Mouse (Mus musculus) limb, embryonic 15.5 days (tissue): Measurements from ENCODE around the gene Gipr. TPM values are rescaled to one million over a fixed set of nuclear protein-coding genes. Genes with fewer than 3 reads are reported as not detected.

Source experiments
- ATAC-seq: fragments of 200-750 bp; cut with Nextera tagmentation; 2 replicates; pipeline ENCODE4 v1.8.0; 2017; ENCODE audit warnings: low read depth, moderate TSS enrichment; ENCODE audit not compliant: insufficient number of reproducible peaks, low FRiP score, low TSS enrichment
- H3K27ac ChIP-seq: fragments of 300-500 bp; sonication (generic); 2 replicates; pipeline ENCODE4 v1.5.1; 2015; ENCODE audit warnings: moderate library complexity, mild to moderate bottlenecking, inconsistent platforms
- H3K27me3 ChIP-seq: fragments of 300-500 bp; sonication (generic); 2 replicates; pipeline ENCODE4 v1.6.1; 2015; ENCODE audit warnings: inconsistent platforms
- H3K36me3 ChIP-seq: fragments of 300-500 bp; sonication (generic); 2 replicates; pipeline ENCODE4 v1.6.1; 2015; ENCODE audit warnings: inconsistent platforms
- H3K4me1 ChIP-seq: fragments of 300-500 bp; sonication (generic); 2 replicates; pipeline ENCODE4 v1.6.1; 2015; ENCODE audit warnings: inconsistent platforms
- H3K4me2 ChIP-seq: fragments of 300-500 bp; sonication (generic); 2 replicates; pipeline ENCODE4 v1.6.1; 2015; ENCODE audit warnings: mild to moderate bottlenecking, inconsistent platforms
- H3K4me3 ChIP-seq: fragments of 300-500 bp; sonication (generic); 2 replicates; pipeline ENCODE4 v1.5.1; 2015; ENCODE audit warnings: mild to moderate bottlenecking, inconsistent platforms
- H3K9ac ChIP-seq: fragments of 300-500 bp; sonication (generic); 2 replicates; pipeline ENCODE4 v1.6.1; 2015; ENCODE audit warnings: inconsistent platforms
- H3K9me3 ChIP-seq: fragments of 300-500 bp; sonication (generic); 2 replicates; pipeline ENCODE4 v1.6.1; 2016; ENCODE audit warnings: inconsistent platforms
- WGBS: fragments of 180-500 bp; shearing (Covaris S2); methylation state at CpG from one replicate; pipeline ENCODE4 v1.1.7; 2015; 5-methylcytosine and 5-hydroxymethylcytosine counted together
- polyA plus RNA-seq: library from polyadenylated mRNA; unstranded; fragments of >200 nt; fragmentation: Nextera tagmentation; extraction: Ambion mirVana; gene quantifications from 2 replicates; pipeline ENCODE4 v1.2.1, GENCODE M21; 2015

Gene Gipr
- polyA plus RNA-seq, 1 experiment from 2014 or later = 1.2 TPM

- no peaks in the 10 kb centered on the region for H3K4me1 ChIP-seq
- no peak overlapping the region for H3K4me2 ChIP-seq
- no peak for ATAC-seq
- H3K9ac ChIP-seq = no peak overlapping the region
- H3K9me3 ChIP-seq = no peaks in the 10 kb centered on the region
- no peaks in the 10 kb centered on the region for H3K27me3 ChIP-seq
- WGBS = 45% methylated on average over 5 of the region's 5 CpGs
- H3K36me3 ChIP-seq = peaks cover 59% of the 10 kb centered on the region
- no peak overlapping the region for H3K4me3 ChIP-seq
- no peak overlapping the region for H3K27ac ChIP-seq
These were observed 28.5 kb downstream of the Gipr start for GRCm38 (mm10) chr7:19137380-19137779.

GRCm38 (mm10) chr7:19136673-19137334, 29.1 kb downstream of the Gipr start:
- Histone ChIP-seq H3K27ac (no peak overlapping the region), H3K4me3 (no peak overlapping the region), H3K36me3 (peaks cover 59% of the 10 kb centered on the region), H3K4me2 (no peak overlapping the region), H3K4me1 (peaks cover 2% of the 10 kb centered on the region), H3K9ac (no peak overlapping the region), H3K9me3 (no peaks in the 10 kb centered on the region), H3K27me3 (no peaks in the 10 kb centered on the region)
- 93% methylated on average over 38 of the region's 38 CpGs for WGBS
- no peak for ATAC-seq

GRCm38 (mm10) chr7:19136168-19136567, 29.8 kb downstream of the Gipr start:
- H3K4me2 ChIP-seq = no peak overlapping the region
- no peaks in the 10 kb centered on the region for H3K27me3 ChIP-seq
- no peak overlapping the region for H3K27ac ChIP-seq
- H3K4me1 ChIP-seq = peaks cover 5% of the 10 kb centered on the region
- peaks cover 57% of the 10 kb centered on the region for H3K36me3 ChIP-seq
- ATAC-seq = no peak
- H3K9ac ChIP-seq = no peak overlapping the region
- no peaks in the 10 kb centered on the region for H3K9me3 ChIP-seq
- WGBS = 94% methylated on average over 13 of the region's 13 CpGs
- H3K4me3 ChIP-seq = no peak overlapping the region

- peak overlapping the region; percentile 77 for H3K4me2 ChIP-seq
- H3K36me3 ChIP-seq = peaks cover 35% of the 10 kb centered on the region
- H3K9me3 ChIP-seq = no peaks in the 10 kb centered on the region
- H3K4me1 ChIP-seq = peaks cover 11% of the 10 kb centered on the region
- under 1% methylated on average over 39 of the region's 39 CpGs for WGBS
- H3K4me3 ChIP-seq = peak overlapping the region; percentile 50
- H3K9ac ChIP-seq = 0 out of 2 replicates have a peak overlapping the region, but pooled peaks have one; percentile 26
- no peaks in the 10 kb centered on the region for H3K27me3 ChIP-seq
- H3K27ac ChIP-seq = peak overlapping the region; percentile 79
- peak; percentile 98 for ATAC-seq
These were observed 34.5 kb downstream of the Gipr start for GRCm38 (mm10) chr7:19131324-19131848.

- peaks cover 29% of the 10 kb centered on the region for H3K36me3 ChIP-seq
- no peak for ATAC-seq
- no peaks in the 10 kb centered on the region for H3K27me3 ChIP-seq
- H3K4me2 ChIP-seq = peak overlapping the region; percentile 77
- WGBS = 25% methylated on average over 4 of the region's 4 CpGs
- peak overlapping the region; percentile 79 for H3K27ac ChIP-seq
- H3K9ac ChIP-seq = no peak overlapping the region
- no peaks in the 10 kb centered on the region for H3K9me3 ChIP-seq
- peaks cover 11% of the 10 kb centered on the region for H3K4me1 ChIP-seq
- peak overlapping the region; percentile 50 for H3K4me3 ChIP-seq
These were observed 35.3 kb downstream of the Gipr start for GRCm38 (mm10) chr7:19130657-19131056.

GRCm38 (mm10) chr7:19129396-19129795, 36.5 kb downstream of the Gipr start:
- no peak for ATAC-seq
- Histone ChIP-seq H3K27me3 (no peaks in the 10 kb centered on the region), H3K36me3 (peaks cover 21% of the 10 kb centered on the region), H3K9me3 (no peaks in the 10 kb centered on the region), H3K27ac (no peak overlapping the region), H3K9ac (no peak overlapping the region), H3K4me2 (no peak overlapping the region), H3K4me3 (no peak overlapping the region), H3K4me1 (peaks cover 11% of the 10 kb centered on the region)
- 88% methylated on average over 5 of the region's 5 CpGs for WGBS

GRCm38 (mm10) chr7:19127744-19128143, 38.2 kb downstream of the Gipr start:
- Histone ChIP-seq H3K4me2 (no peak overlapping the region), H3K4me3 (no peak overlapping the region), H3K27me3 (no peaks in the 10 kb centered on the region), H3K9ac (no peak overlapping the region), H3K27ac (no peak overlapping the region), H3K9me3 (no peaks in the 10 kb centered on the region), H3K36me3 (peaks cover 21% of the 10 kb centered on the region), H3K4me1 (peaks cover 11% of the 10 kb centered on the region)
- WGBS = 85% methylated on average over 5 of the region's 5 CpGs
- no peak for ATAC-seq

- Histone ChIP-seq H3K27me3 (no peaks in the 10 kb centered on the region), H3K27ac (no peak overlapping the region), H3K4me1 (peaks cover 16% of the 10 kb centered on the region), H3K4me3 (no peak overlapping the region), H3K9me3 (no peaks in the 10 kb centered on the region), H3K36me3 (peaks cover 21% of the 10 kb centered on the region), H3K4me2 (no peak overlapping the region), H3K9ac (no peak overlapping the region)
- WGBS = 88% methylated on average over 6 of the region's 6 CpGs
- no peak for ATAC-seq
These were observed 41.2 kb downstream of the Gipr start for GRCm38 (mm10) chr7:19124713-19125112.

- H3K27me3 ChIP-seq = no peaks in the 10 kb centered on the region
- no peak overlapping the region for H3K4me3 ChIP-seq
- H3K9ac ChIP-seq = no peak overlapping the region
- no peak for ATAC-seq
- H3K36me3 ChIP-seq = peaks cover 4% of the 10 kb centered on the region; the same call in 1 of the 2 replicates
- peaks cover 26% of the 10 kb centered on the region for H3K4me1 ChIP-seq
- no peaks in the 10 kb centered on the region for H3K9me3 ChIP-seq
- 92% methylated on average over 4 of the region's 4 CpGs for WGBS
- H3K4me2 ChIP-seq = no peak overlapping the region
- H3K27ac ChIP-seq = no peak overlapping the region
These were observed 44.2 kb downstream of the Gipr start for GRCm38 (mm10) chr7:19121686-19122085.

- Histone ChIP-seq H3K4me3 (peak within 1 kb of the TSS; percentile 77), H3K9ac (peak within 1 kb of the TSS; percentile 77), H3K27ac (peak within 1 kb of the TSS; percentile 73), H3K4me1 (peaks cover 26% of the 10 kb centered on the region), H3K9me3 (no peaks in the 10 kb centered on the region), H3K27me3 (no peaks in the 10 kb centered on the region), H3K4me2 (peak within 1 kb of the TSS; percentile 77), H3K36me3 (no peaks in the 10 kb centered on the region)
- WGBS = 2% methylated on average over 34 of the region's 34 CpGs
- peak; percentile 97 for ATAC-seq
These were observed 46.1 kb downstream of the Gipr start, which contains the start of gene Fbxo46 for GRCm38 (mm10) chr7:19119631-19120429. TSS of gene Fbxo46 (plus strand) at chr7:19119859.

- Histone ChIP-seq H3K4me1 (peaks cover 26% of the 10 kb centered on the region), H3K36me3 (no peaks in the 10 kb centered on the region), H3K4me3 (0 out of 2 replicates have a peak overlapping the region, but pooled peaks have one; percentile 77), H3K9me3 (no peaks in the 10 kb centered on the region), H3K27ac (no peak overlapping the region), H3K27me3 (no peaks in the 10 kb centered on the region), H3K4me2 (no peak overlapping the region), H3K9ac (no peak overlapping the region)
- WGBS = 90% methylated on average over 8 of the region's 8 CpGs
- ATAC-seq = no peak
These were observed 46.8 kb downstream of the Gipr start for GRCm38 (mm10) chr7:19119083-19119482.
